Mouse (Mus musculus): ENCODE results near the gene Agpat2. TPM values are rescaled to one million over a fixed set of nuclear protein-coding genes. Genes with fewer than 3 reads are reported as not detected.

Gene Agpat2
- polyA plus RNA-seq (2014; fragmentation: Nextera tagmentation; extraction: Ambion mirVana), result 30.0 and 41.4 TPM in 2 replicates

GRCm38 (mm10) chr2:26603720-26604671 is at the start of gene Agpat2:
Gene Agpat2 (minus strand): TSS chr2:26604417.
- H3K4me2 ChIP-seq (replicated peaks; ENCODE audit: low read depth, low read length), result peak within 1 kb of the TSS; percentile 88
- no peaks in the 10 kb centered on the region for H3K27me3 ChIP-seq (ENCODE audit: control insufficient read depth, insufficient read depth, low read length)
- H3K9ac ChIP-seq (ENCODE audit: low read depth, low read length), result peak within 1 kb of the TSS; percentile 81
- H3K9me3 ChIP-seq (ENCODE audit: control insufficient read depth, low read length), result no peaks in the 10 kb centered on the region
- peaks cover 19% of the 10 kb centered on the region; the same call in 1 of the 2 replicates for H3K4me1 ChIP-seq (ENCODE audit: control insufficient read depth, insufficient read depth, low read length)
- H3K36me3 ChIP-seq (ENCODE audit: control insufficient read depth, insufficient read depth, low read length), result no peaks in the 10 kb centered on the region
- WGBS, result 1% methylated on average over 83 of the region's 103 CpGs
- H3K4me3 ChIP-seq (ENCODE audit: low read length), result peak within 1 kb of the TSS; percentile 70
- ATAC-seq (ENCODE audit: low FRiP score, low TSS enrichment), result peak; percentile 84
- H3K27ac ChIP-seq (ENCODE audit: low read depth, low read length), result peak within 1 kb of the TSS; percentile 74

GRCm38 (mm10) chr2:26646643-26647293 is 42.6 kb upstream of the Agpat2 start:
- WGBS, result 21% methylated on average over 3 of the region's 3 CpGs
- Histone ChIP-seq H3K27ac (ENCODE audit: low read depth, low read length) (no peak overlapping the region), H3K4me2 (replicated peaks; ENCODE audit: low read depth, low read length) (no peak overlapping the region), H3K27me3 (ENCODE audit: control insufficient read depth, insufficient read depth, low read length) (no peaks in the 10 kb centered on the region), H3K4me1 (ENCODE audit: control insufficient read depth, insufficient read depth, low read length) (no peaks in the 10 kb centered on the region), H3K4me3 (ENCODE audit: low read length) (no peak overlapping the region), H3K9me3 (ENCODE audit: control insufficient read depth, low read length) (no peaks in the 10 kb centered on the region), H3K9ac (ENCODE audit: low read depth, low read length) (no peak overlapping the region), H3K36me3 (ENCODE audit: control insufficient read depth, insufficient read depth, low read length) (no peaks in the 10 kb centered on the region)
- peak; percentile 96 for ATAC-seq (ENCODE audit: low FRiP score, low TSS enrichment)

GRCm38 (mm10) chr2:26643942-26644341 is 39.7 kb upstream of the Agpat2 start:
- H3K36me3 ChIP-seq (ENCODE audit: control insufficient read depth, insufficient read depth, low read length), result no peaks in the 10 kb centered on the region
- H3K27ac ChIP-seq (ENCODE audit: low read depth, low read length), result no peak overlapping the region
- no peaks in the 10 kb centered on the region for H3K27me3 ChIP-seq (ENCODE audit: control insufficient read depth, insufficient read depth, low read length)
- no peak for ATAC-seq (ENCODE audit: low FRiP score, low TSS enrichment)
- 50% methylated on average over 2 of the region's 2 CpGs for WGBS
- no peaks in the 10 kb centered on the region for H3K9me3 ChIP-seq (ENCODE audit: control insufficient read depth, low read length)
- H3K4me3 ChIP-seq (ENCODE audit: low read length), result no peak overlapping the region
- H3K4me1 ChIP-seq (ENCODE audit: control insufficient read depth, insufficient read depth, low read length), result peaks cover under 1% of the 10 kb centered on the region; the same call in 1 of the 2 replicates
- no peak overlapping the region for H3K4me2 ChIP-seq (replicated peaks; ENCODE audit: low read depth, low read length)
- no peak overlapping the region for H3K9ac ChIP-seq (ENCODE audit: low read depth, low read length)

- H3K27ac ChIP-seq (ENCODE audit: low read depth, low read length), result no peak overlapping the region
- H3K4me2 ChIP-seq (replicated peaks; ENCODE audit: low read depth, low read length), result no peak overlapping the region
- WGBS, result 78% methylated on average over 7 of the region's 7 CpGs
- H3K9me3 ChIP-seq (ENCODE audit: control insufficient read depth, low read length), result no peaks in the 10 kb centered on the region
- no peak overlapping the region for H3K4me3 ChIP-seq (ENCODE audit: low read length)
- peaks cover 26% of the 10 kb centered on the region for H3K36me3 ChIP-seq (ENCODE audit: control insufficient read depth, insufficient read depth, low read length)
- no peak for ATAC-seq (ENCODE audit: low FRiP score, low TSS enrichment)
- no peak overlapping the region for H3K9ac ChIP-seq (ENCODE audit: low read depth, low read length)
- H3K27me3 ChIP-seq (ENCODE audit: control insufficient read depth, insufficient read depth, low read length), result no peaks in the 10 kb centered on the region
- peaks cover 16% of the 10 kb centered on the region for H3K4me1 ChIP-seq (ENCODE audit: control insufficient read depth, insufficient read depth, low read length)
Measured at GRCm38 (mm10) chr2:26641006-26641647, 36.9 kb upstream of the Agpat2 start.

GRCm38 (mm10) chr2:26639838-26640830 is 35.9 kb upstream of the Agpat2 start:
- peak overlapping the region; percentile 77 for H3K4me2 ChIP-seq (replicated peaks; ENCODE audit: low read depth, low read length)
- peak overlapping the region; percentile 98 for H3K4me3 ChIP-seq (ENCODE audit: low read length)
- H3K27me3 ChIP-seq (ENCODE audit: control insufficient read depth, insufficient read depth, low read length), result no peaks in the 10 kb centered on the region
- no peaks in the 10 kb centered on the region for H3K9me3 ChIP-seq (ENCODE audit: control insufficient read depth, low read length)
- H3K27ac ChIP-seq (ENCODE audit: low read depth, low read length), result peak overlapping the region; percentile 75
- peaks cover 35% of the 10 kb centered on the region for H3K36me3 ChIP-seq (ENCODE audit: control insufficient read depth, insufficient read depth, low read length)
- peaks cover 16% of the 10 kb centered on the region for H3K4me1 ChIP-seq (ENCODE audit: control insufficient read depth, insufficient read depth, low read length)
- WGBS, result 4% methylated on average over 49 of the region's 49 CpGs
- peak overlapping the region; percentile 87 for H3K9ac ChIP-seq (ENCODE audit: low read depth, low read length)
- ATAC-seq (ENCODE audit: low FRiP score, low TSS enrichment), result peak; percentile 79

GRCm38 (mm10) chr2:26639083-26639482 is 34.9 kb upstream of the Agpat2 start:
- Histone ChIP-seq H3K9ac (ENCODE audit: low read depth, low read length) (peak overlapping the region; percentile 87), H3K27me3 (ENCODE audit: control insufficient read depth, insufficient read depth, low read length) (no peaks in the 10 kb centered on the region), H3K9me3 (ENCODE audit: control insufficient read depth, low read length) (no peaks in the 10 kb centered on the region), H3K4me1 (ENCODE audit: control insufficient read depth, insufficient read depth, low read length) (peaks cover 16% of the 10 kb centered on the region), H3K36me3 (ENCODE audit: control insufficient read depth, insufficient read depth, low read length) (peaks cover 45% of the 10 kb centered on the region), H3K27ac (ENCODE audit: low read depth, low read length) (no peak overlapping the region), H3K4me2 (replicated peaks; ENCODE audit: low read depth, low read length) (peak overlapping the region; percentile 77), H3K4me3 (ENCODE audit: low read length) (peak overlapping the region; percentile 98)
- 3% methylated on average over 8 of the region's 8 CpGs for WGBS
- 0 out of 2 replicates have a peak, but pooled peaks have one; percentile 5 for ATAC-seq (ENCODE audit: low FRiP score, low TSS enrichment)

- 67% methylated on average over 5 of the region's 5 CpGs for WGBS
- Histone ChIP-seq H3K36me3 (ENCODE audit: control insufficient read depth, insufficient read depth, low read length) (peaks cover 50% of the 10 kb centered on the region), H3K4me2 (replicated peaks; ENCODE audit: low read depth, low read length) (peak overlapping the region; percentile 77), H3K27me3 (ENCODE audit: control insufficient read depth, insufficient read depth, low read length) (no peaks in the 10 kb centered on the region), H3K27ac (ENCODE audit: low read depth, low read length) (no peak overlapping the region), H3K4me3 (ENCODE audit: low read length) (peak overlapping the region; percentile 98), H3K9me3 (ENCODE audit: control insufficient read depth, low read length) (no peaks in the 10 kb centered on the region), H3K4me1 (ENCODE audit: control insufficient read depth, insufficient read depth, low read length) (peaks cover 16% of the 10 kb centered on the region), H3K9ac (ENCODE audit: low read depth, low read length) (peak overlapping the region; percentile 87; the same call in 1 of the 2 replicates)
- no peak for ATAC-seq (ENCODE audit: low FRiP score, low TSS enrichment)
Measured at GRCm38 (mm10) chr2:26638572-26638971, 34.4 kb upstream of the Agpat2 start.

GRCm38 (mm10) chr2:26638039-26638438 is 33.8 kb upstream of the Agpat2 start:
- Histone ChIP-seq H3K4me1 (ENCODE audit: control insufficient read depth, insufficient read depth, low read length) (peaks cover 16% of the 10 kb centered on the region), H3K36me3 (ENCODE audit: control insufficient read depth, insufficient read depth, low read length) (peaks cover 50% of the 10 kb centered on the region), H3K4me2 (replicated peaks; ENCODE audit: low read depth, low read length) (peak overlapping the region; percentile 77), H3K9me3 (ENCODE audit: control insufficient read depth, low read length) (no peaks in the 10 kb centered on the region), H3K27ac (ENCODE audit: low read depth, low read length) (no peak overlapping the region), H3K27me3 (ENCODE audit: control insufficient read depth, insufficient read depth, low read length) (no peaks in the 10 kb centered on the region), H3K9ac (ENCODE audit: low read depth, low read length) (peak overlapping the region; percentile 87; the same call in 1 of the 2 replicates), H3K4me3 (ENCODE audit: low read length) (peak overlapping the region; percentile 98)
- no peak for ATAC-seq (ENCODE audit: low FRiP score, low TSS enrichment)
- 77% methylated on average over 5 of the region's 5 CpGs for WGBS

Measured in kidney, embryonic 14.5 days (tissue).